Mouse (Mus musculus) cerebellum, postnatal 25 days (tissue): Measurements from ENCODE around the gene Gcnt4.

Experiments used
- DNase-seq, 2 experiments: peaks; one replicate each; pipeline ENCODE4 v3.0.0; 2021; ENCODE audit warnings: mixed read lengths in 2 of 2

The Gcnt4 gene

GRCm38 (mm10) chr13:96995243-96995642 lies 70.8 kb downstream of the Gcnt4 start:
- DNase-seq: no peak

DNA sequence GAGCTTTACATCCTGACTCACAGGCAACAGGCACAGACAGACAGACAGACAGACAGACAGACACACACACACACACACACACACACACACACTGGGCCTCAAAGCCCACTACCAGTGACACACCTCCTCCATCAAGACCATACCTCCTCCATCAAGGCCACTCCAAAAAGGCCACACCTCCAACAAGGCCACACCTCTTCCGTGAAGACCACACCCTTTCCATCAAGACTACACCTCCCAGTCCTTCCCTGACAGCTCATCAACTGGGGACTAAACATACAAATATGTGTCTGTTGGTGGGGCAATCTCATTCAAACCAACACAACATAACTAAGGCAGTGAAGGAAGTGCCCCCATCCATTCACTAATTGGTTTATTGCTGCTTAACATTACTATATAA lies 72.6 kb downstream of the Gcnt4 start:
- no peak for DNase-seq
